ENCODE assay signal across 10 mouse cellular contexts in genomic region chr4:97581314-97582063, GRCm38 (mm10).
DNase-seq lines count a peak whose midpoint lies in the region; ATAC-seq and TF ChIP-seq lines count a peak whose summit lies in the region.
"Had no signal": no experiment of that assay in that cellular context is flagged by ENCODE, and none has a peak within 500 bp of the region (broad histone marks: within the 10 kb centered on the region; RNA-seq: fewer than 3 reads in every experiment).

No protein-coding gene starts in this region.

- 0 out of 2 replicates have a peak overlapping the region, but pooled peaks have one; percentile 5 for H3K4me3 ChIP-seq in heart, embryonic 10.5 days
- H3K4me3 ChIP-seq in heart, embryonic 12.5 days: no peak overlapping the region
- peak overlapping the region; percentile 54 for H3K4me3 ChIP-seq in embryonic facial prominence, embryonic 10.5 days
- peak overlapping the region; percentile 44 for H3K4me3 ChIP-seq in hindbrain, embryonic 10.5 days
- H3K4me3 ChIP-seq in midbrain, embryonic 16.5 days (ENCODE audit: low read depth, low read length): peak overlapping the region; percentile 21
- H3K4me3 ChIP-seq in intestine, postnatal 0 days (ENCODE audit: low read depth, low read length): no peak overlapping the region
- H3K4me3 ChIP-seq in liver, embryonic 12.5 days: no peak overlapping the region

- no peak overlapping the region for H3K9ac ChIP-seq in heart, embryonic 12.5 days
- H3K9ac ChIP-seq in midbrain, embryonic 16.5 days (ENCODE audit: low read depth, low read length): no peak overlapping the region
- H3K9ac ChIP-seq in intestine, postnatal 0 days (ENCODE audit: low read depth, low read length): no peak overlapping the region
- H3K9ac ChIP-seq in liver, embryonic 12.5 days: no peak overlapping the region
- H3K9ac ChIP-seq: lung, embryonic 14.5 days had no signal

- DNase-seq in heart, embryonic 10.5 days (ENCODE audit: low spot score): no peak
- peak; percentile 40 for DNase-seq in embryonic facial prominence, embryonic 10.5 days (ENCODE audit: low spot score)
- DNase-seq in hindbrain, embryonic 10.5 days (ENCODE audit: low spot score): no peak
- DNase-seq in c-Kit-positive CD71-positive TER-119-positive erythroid progenitor cells, embryonic 14.5 days (ENCODE audit: low spot score): no peak
- DNase-seq: layer of hippocampus, postnatal 36 days; lung, embryonic 14.5 days had no signal

- H3K27ac ChIP-seq in heart, embryonic 10.5 days: no peak overlapping the region
- no peak overlapping the region for H3K27ac ChIP-seq in heart, embryonic 12.5 days (ENCODE audit: poor library complexity, severe bottlenecking)
- H3K27ac ChIP-seq in embryonic facial prominence, embryonic 10.5 days (replicated peaks): peak overlapping the region; percentile 80
- H3K27ac ChIP-seq in hindbrain, embryonic 10.5 days: peak overlapping the region; percentile 85
- peak overlapping the region; percentile 65 for H3K27ac ChIP-seq in midbrain, embryonic 16.5 days (ENCODE audit: low read length)
- no peak overlapping the region for H3K27ac ChIP-seq in intestine, postnatal 0 days (ENCODE audit: low read depth, low read length)
- H3K27ac ChIP-seq in liver, embryonic 12.5 days: no peak overlapping the region

- H3K36me3 ChIP-seq in heart, embryonic 10.5 days: no peaks in the 10 kb centered on the region
- no peaks in the 10 kb centered on the region for H3K36me3 ChIP-seq in heart, embryonic 12.5 days
- no peaks in the 10 kb centered on the region for H3K36me3 ChIP-seq in embryonic facial prominence, embryonic 10.5 days (replicated peaks)
- H3K36me3 ChIP-seq in hindbrain, embryonic 10.5 days: no peaks in the 10 kb centered on the region
- H3K36me3 ChIP-seq in midbrain, embryonic 16.5 days (ENCODE audit: control insufficient read depth, insufficient read depth, low read length): no peaks in the 10 kb centered on the region
- no peaks in the 10 kb centered on the region for H3K36me3 ChIP-seq in intestine, postnatal 0 days (ENCODE audit: control insufficient read depth, insufficient read depth)
- no peaks in the 10 kb centered on the region for H3K36me3 ChIP-seq in liver, embryonic 12.5 days

- H3K4me1 ChIP-seq in heart, embryonic 10.5 days: no peaks in the 10 kb centered on the region
- no peaks in the 10 kb centered on the region for H3K4me1 ChIP-seq in heart, embryonic 12.5 days (replicated peaks)
- H3K4me1 ChIP-seq in embryonic facial prominence, embryonic 10.5 days: peaks cover 86% of the 10 kb centered on the region
- peaks cover 64% of the 10 kb centered on the region for H3K4me1 ChIP-seq in hindbrain, embryonic 10.5 days (replicated peaks)
- H3K4me1 ChIP-seq in midbrain, embryonic 16.5 days (ENCODE audit: control insufficient read depth, insufficient read depth, low read length): peaks cover 5% of the 10 kb centered on the region
- no peaks in the 10 kb centered on the region for H3K4me1 ChIP-seq in intestine, postnatal 0 days (replicated peaks; ENCODE audit: control insufficient read depth, insufficient read depth, low read length)
- H3K4me1 ChIP-seq in liver, embryonic 12.5 days: no peaks in the 10 kb centered on the region

- WGBS in heart, embryonic 10.5 days: 50% methylated on average over 12 of the region's 12 CpGs
- WGBS in heart, embryonic 12.5 days: 51% methylated on average over 12 of the region's 12 CpGs
- 32% methylated on average over 12 of the region's 12 CpGs for WGBS in embryonic facial prominence, embryonic 10.5 days
- WGBS in hindbrain, embryonic 10.5 days: 49% methylated on average over 12 of the region's 12 CpGs
- WGBS in midbrain, embryonic 16.5 days: 29% methylated on average over 12 of the region's 12 CpGs
- WGBS in intestine, postnatal 0 days: 82% methylated on average over 12 of the region's 12 CpGs
- WGBS in liver, embryonic 12.5 days (ENCODE audit: insufficient replicate concordance): 54% methylated on average over 12 of the region's 12 CpGs

- TF ChIP-seq CTCF in intestine, postnatal 0 days (IDR thresholded peaks at IDR 0.05; ENCODE audit: low read depth): no peak

- no peaks in the 10 kb centered on the region for H3K27me3 ChIP-seq in heart, embryonic 10.5 days (ENCODE audit: insufficient read depth, poor library complexity, severe bottlenecking)
- no peaks in the 10 kb centered on the region for H3K27me3 ChIP-seq in heart, embryonic 12.5 days (replicated peaks)
- no peaks in the 10 kb centered on the region for H3K27me3 ChIP-seq in embryonic facial prominence, embryonic 10.5 days (replicated peaks; ENCODE audit: low read depth, poor library complexity, severe bottlenecking)
- no peaks in the 10 kb centered on the region for H3K27me3 ChIP-seq in hindbrain, embryonic 10.5 days (ENCODE audit: insufficient read depth, poor library complexity, severe bottlenecking)
- no peaks in the 10 kb centered on the region for H3K27me3 ChIP-seq in midbrain, embryonic 16.5 days (ENCODE audit: control insufficient read depth, insufficient read depth, low read depth, low read length)
- no peaks in the 10 kb centered on the region for H3K27me3 ChIP-seq in intestine, postnatal 0 days (replicated peaks; ENCODE audit: control insufficient read depth, insufficient read depth, low read length)
- no peaks in the 10 kb centered on the region for H3K27me3 ChIP-seq in liver, embryonic 12.5 days (replicated peaks)

- H3K9me3 ChIP-seq in heart, embryonic 10.5 days: no peaks in the 10 kb centered on the region
- H3K9me3 ChIP-seq in heart, embryonic 12.5 days (replicated peaks): no peaks in the 10 kb centered on the region
- H3K9me3 ChIP-seq in embryonic facial prominence, embryonic 10.5 days: no peaks in the 10 kb centered on the region
- H3K9me3 ChIP-seq in hindbrain, embryonic 10.5 days: no peaks in the 10 kb centered on the region
- no peaks in the 10 kb centered on the region for H3K9me3 ChIP-seq in midbrain, embryonic 16.5 days (replicated peaks; ENCODE audit: control insufficient read depth, low read length, poor library complexity, severe bottlenecking)
- no peaks in the 10 kb centered on the region for H3K9me3 ChIP-seq in intestine, postnatal 0 days (ENCODE audit: control insufficient read depth)
- H3K9me3 ChIP-seq in liver, embryonic 12.5 days (replicated peaks): no peaks in the 10 kb centered on the region

- H3K4me2 ChIP-seq in heart, embryonic 12.5 days: no peak overlapping the region; the same call in 1 of the 2 replicates
- peak overlapping the region; percentile 42 for H3K4me2 ChIP-seq in midbrain, embryonic 16.5 days (ENCODE audit: low read length)
- H3K4me2 ChIP-seq in intestine, postnatal 0 days (replicated peaks; ENCODE audit: low read depth): no peak overlapping the region
- H3K4me2 ChIP-seq in liver, embryonic 12.5 days: no peak overlapping the region

- no peak for ATAC-seq in heart, embryonic 12.5 days (ENCODE audit: insufficient number of reproducible peaks, low FRiP score)
- 0 out of 2 replicates have a peak, but pooled peaks have one; percentile 11 for ATAC-seq in midbrain, embryonic 16.5 days
- no peak for ATAC-seq in intestine, postnatal 0 days
- ATAC-seq in liver, embryonic 12.5 days: no peak

Comparison
In these comparisons a context has a peak if more than half of its experiments do, and no peak if none do; other contexts are left out.
1. H3K4me3 ChIP-seq: peak in heart, embryonic 10.5 days (single experiment), embryonic facial prominence, embryonic 10.5 days (single experiment), hindbrain, embryonic 10.5 days (single experiment) and midbrain, embryonic 16.5 days (single experiment); none in heart, embryonic 12.5 days (single experiment), intestine, postnatal 0 days (single experiment) and liver, embryonic 12.5 days (single experiment).
2. H3K27ac ChIP-seq: peak in embryonic facial prominence, embryonic 10.5 days (single experiment), hindbrain, embryonic 10.5 days (single experiment) and midbrain, embryonic 16.5 days (single experiment); none in heart, embryonic 10.5 days (single experiment), heart, embryonic 12.5 days (single experiment), intestine, postnatal 0 days (single experiment) and liver, embryonic 12.5 days (single experiment).